Mouse (Mus musculus): ENCODE measurements around the gene Scamp1. TPM values are rescaled to one million over a fixed set of nuclear protein-coding genes. Genes with fewer than 3 reads are reported as not detected.

Scamp1 gene
- total RNA-seq, 2 experiments from 2014 or later, result 48.1 to 50.1 TPM

- no peak for DNase-seq (ENCODE audit: low spot score in 2 of 2)
Measured at GRCm38 (mm10) chr13:94152836-94153235, 132.8 kb downstream of the Scamp1 start.

Other genes starting within 250 kb of the Scamp1 start
- 10 to 100 TPM; 59.1 to 60.8 TPM for gene Lhfpl2, start 228.1 kb downstream of the Scamp1 start, total RNA-seq (2021)
- gene Ap3b1, start 73.1 kb upstream of the Scamp1 start, total RNA-seq (2021), result 10 to 100 TPM; 48.1 to 53.5 TPM

Data from adrenal gland, postnatal 4 days (tissue).